Mouse (Mus musculus) forebrain, embryonic 13.5 days (tissue): ENCODE data around the gene Polr1e. TPM values are rescaled to one million over a fixed set of nuclear protein-coding genes. Genes with fewer than 3 reads are reported as not detected.
"Not testable (repeated sequence)": the region's sequence is repeated elsewhere in the genome, so short reads cannot be mapped to it uniquely, and the experiment has no call there.

Experiments used
- ATAC-seq: fragments of 200-750 bp; cut with Nextera tagmentation; 2 replicates; pipeline ENCODE4 v1.8.0; 2017
- H3K27ac ChIP-seq: fragments of 300-500 bp; sonication (generic); 2 replicates; pipeline ENCODE4 v1.5.1; 2015; ENCODE audit warnings: inconsistent platforms, mild to moderate bottlenecking, moderate library complexity
- H3K27me3 ChIP-seq: fragments of 300-500 bp; sonication (generic); 2 replicates; pipeline ENCODE4 v1.6.1; 2015; ENCODE audit warnings: mild to moderate bottlenecking, inconsistent platforms
- H3K36me3 ChIP-seq: fragments of 300-500 bp; sonication (generic); 2 replicates; pipeline ENCODE4 v1.6.1; 2015; ENCODE audit warnings: mild to moderate bottlenecking, inconsistent platforms; ENCODE audit not compliant: poor library complexity, severe bottlenecking
- H3K4me1 ChIP-seq: fragments of 300-500 bp; sonication (generic); 2 replicates; pipeline ENCODE4 v1.6.1; 2015; ENCODE audit warnings: inconsistent platforms
- H3K4me2 ChIP-seq: fragments of 300-500 bp; sonication (generic); 2 replicates; pipeline ENCODE4 v1.6.1; 2015; ENCODE audit warnings: inconsistent platforms, mild to moderate bottlenecking, moderate library complexity
- H3K4me3 ChIP-seq: fragments of 300-500 bp; sonication (generic); 2 replicates; pipeline ENCODE4 v1.5.1; 2015; ENCODE audit warnings: mild to moderate bottlenecking, inconsistent platforms
- H3K9ac ChIP-seq: fragments of 300-500 bp; sonication (generic); 2 replicates; pipeline ENCODE4 v1.6.1; 2015; ENCODE audit warnings: mild to moderate bottlenecking, inconsistent platforms
- H3K9me3 ChIP-seq: fragments of 300-500 bp; sonication (generic); replicated peaks from 2 replicates; pipeline ENCODE4 v1.6.1; 2016; ENCODE audit warnings: inconsistent platforms
- WGBS: fragments of 180-500 bp; shearing (Covaris S2); methylation state at CpG from one replicate; pipeline ENCODE4 v1.1.7; 2015; 5-methylcytosine and 5-hydroxymethylcytosine counted together
- polyA plus RNA-seq: library from polyadenylated mRNA; unstranded; fragments of >200 nt; fragmentation: Nextera tagmentation; extraction: Ambion mirVana; gene quantifications from 2 replicates; pipeline ENCODE4 v1.2.1, GENCODE M21; 2015

Polr1e gene
- polyA plus RNA-seq, 1 experiment from 2014 or later: 37.2 TPM

DNA sequence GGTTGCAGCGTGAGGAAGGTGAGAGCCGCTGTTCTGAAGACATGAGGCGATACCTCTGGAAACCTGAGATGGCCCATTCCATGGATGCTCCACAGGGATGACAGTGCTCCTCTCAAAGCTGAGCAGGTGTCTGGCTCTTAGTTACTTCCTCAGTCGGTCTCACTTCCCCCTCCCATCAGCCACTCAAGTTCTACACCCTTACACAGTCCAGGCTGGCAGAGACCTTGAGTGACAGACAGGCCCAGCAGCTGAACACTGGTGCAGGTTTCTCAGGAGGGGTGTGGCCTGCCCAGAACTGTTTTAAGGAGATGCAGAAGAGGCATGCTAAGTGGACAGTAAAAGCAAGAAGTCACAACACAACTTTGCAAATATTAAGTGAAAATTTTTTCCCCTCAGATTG lies 49.4 kb downstream of the Polr1e start:
- no peak for ATAC-seq
- Histone ChIP-seq H3K4me3 (no peak overlapping the region), H3K4me2 (no peak overlapping the region), H3K9me3 (no peaks in the 10 kb centered on the region), H3K36me3 (no peaks in the 10 kb centered on the region), H3K27ac (no peak overlapping the region), H3K9ac (no peak overlapping the region), H3K27me3 (no peaks in the 10 kb centered on the region), H3K4me1 (peaks cover 10% of the 10 kb centered on the region; the same call in 1 of the 2 replicates)
- WGBS: 89% methylated on average over 4 of the region's 4 CpGs

DNA sequence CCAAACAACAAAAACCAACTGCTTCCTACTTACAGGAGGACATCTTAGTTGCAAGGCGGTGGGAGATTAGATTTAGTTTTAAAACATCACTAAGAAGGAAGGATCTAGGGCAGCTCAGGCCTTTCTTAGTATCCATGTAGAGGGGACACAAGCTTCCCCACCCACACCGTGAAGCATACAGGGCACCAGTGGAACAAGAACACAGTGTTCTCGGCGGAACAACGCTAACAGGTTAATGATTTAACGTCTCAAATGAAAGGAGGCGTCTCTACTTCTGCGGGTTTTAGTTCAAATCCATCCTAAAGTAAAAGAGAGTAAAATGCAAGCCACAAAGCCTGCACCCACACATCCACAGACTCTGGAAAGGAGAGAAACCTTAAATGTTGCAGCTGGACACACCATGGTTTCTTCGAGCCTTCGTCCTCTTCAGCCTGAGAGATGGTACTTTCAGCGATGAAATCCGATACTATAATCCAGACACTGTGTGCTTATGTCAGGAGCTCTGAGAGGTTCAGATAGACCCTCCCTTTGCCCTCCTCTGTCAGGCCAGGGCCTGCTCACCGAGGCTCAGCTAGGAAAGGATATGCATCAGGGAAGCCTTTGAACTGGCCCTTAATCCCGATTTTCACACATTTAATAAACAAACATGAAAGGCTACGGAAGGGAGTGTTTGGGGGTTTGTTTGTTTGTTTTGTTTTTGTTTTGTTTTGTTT lies 54.0 kb downstream of the Polr1e start:
- Histone ChIP-seq H3K4me3 (no peak overlapping the region), H3K9me3 (no peaks in the 10 kb centered on the region), H3K27ac (no peak overlapping the region), H3K4me2 (no peak overlapping the region), H3K4me1 (peaks cover 10% of the 10 kb centered on the region; the same call in 1 of the 2 replicates), H3K9ac (no peak overlapping the region), H3K36me3 (peaks cover 3% of the 10 kb centered on the region; the same call in 1 of the 2 replicates), H3K27me3 (no peaks in the 10 kb centered on the region)
- WGBS: 80% methylated on average over 15 of the region's 15 CpGs
- ATAC-seq: no peak

GRCm38 (mm10) chr4:45073544-45073943 lies 55.2 kb downstream of the Polr1e start:
- no peaks in the 10 kb centered on the region for H3K9me3 ChIP-seq
- peaks cover 10% of the 10 kb centered on the region; the same call in 1 of the 2 replicates for H3K4me1 ChIP-seq
- no peak overlapping the region for H3K9ac ChIP-seq
- no peak for ATAC-seq
- peaks cover 10% of the 10 kb centered on the region for H3K36me3 ChIP-seq
- no peak overlapping the region for H3K27ac ChIP-seq
- WGBS: 88% methylated on average over 6 of the region's 6 CpGs
- no peak overlapping the region for H3K4me3 ChIP-seq
- H3K27me3 ChIP-seq: no peaks in the 10 kb centered on the region
- no peak overlapping the region for H3K4me2 ChIP-seq

- not testable (repeated sequence) for H3K27ac ChIP-seq, H3K4me3 ChIP-seq, ATAC-seq
Observed at GRCm38 (mm10) chr4:45081041-45081440, 62.7 kb downstream of the Polr1e start.

DNA sequence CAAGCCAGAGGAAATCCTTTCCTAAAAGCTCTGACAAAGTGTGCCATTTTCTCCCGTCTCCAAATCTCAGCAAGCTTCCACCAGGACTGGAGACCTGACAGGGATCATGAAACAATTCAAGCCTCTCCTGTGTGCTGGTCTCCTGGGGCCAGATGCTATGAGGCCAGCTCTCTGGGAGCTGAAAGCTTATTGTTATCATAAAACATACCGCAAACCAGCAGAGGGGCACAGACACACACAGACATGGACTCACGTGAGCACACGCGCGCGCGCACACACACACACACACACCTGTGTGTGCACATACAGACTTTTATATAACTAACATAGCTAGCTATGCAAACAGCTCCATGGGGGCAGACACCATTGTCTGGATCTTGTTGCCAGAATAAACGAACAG lies 64.6 kb downstream of the Polr1e start:
- no peak; the same call in 1 of the 2 replicates for ATAC-seq

More at GRCm38 (mm10) chr4:45081041-45081440, 62.7 kb downstream of the Polr1e start:
- not testable (repeated sequence) for H3K27me3 ChIP-seq, H3K9ac ChIP-seq, H3K4me2 ChIP-seq, H3K9me3 ChIP-seq, H3K36me3 ChIP-seq
- peaks cover 23% of the 10 kb centered on the region for H3K4me1 ChIP-seq
- WGBS: 81% methylated on average over 4 of the region's 4 CpGs

GRCm38 (mm10) chr4:45083487-45083886 lies 65.1 kb downstream of the Polr1e start:
- Histone ChIP-seq H3K9me3 (no peaks in the 10 kb centered on the region), H3K27me3 (no peaks in the 10 kb centered on the region), H3K27ac (peak overlapping the region; percentile 79), H3K4me2 (peak overlapping the region; percentile 73), H3K36me3 (peaks cover 3% of the 10 kb centered on the region; the same call in 1 of the 2 replicates), H3K9ac (peak overlapping the region; percentile 95), H3K4me1 (peaks cover 23% of the 10 kb centered on the region), H3K4me3 (peak overlapping the region; percentile 92)
- WGBS: 2% methylated on average over 8 of the region's 8 CpGs
- peak; percentile 24; the same call in 1 of the 2 replicates for ATAC-seq

More for the DNA sequence above, 64.6 kb downstream of the Polr1e start:
- H3K4me3 ChIP-seq: peak overlapping the region; percentile 92
- H3K36me3 ChIP-seq: peaks cover 5% of the 10 kb centered on the region
- WGBS: 65% methylated on average over 9 of the region's 9 CpGs
- H3K4me2 ChIP-seq: peak overlapping the region; percentile 73
- H3K27ac ChIP-seq: peak overlapping the region; percentile 66
- peak overlapping the region; percentile 95 for H3K9ac ChIP-seq
- H3K9me3 ChIP-seq: no peaks in the 10 kb centered on the region
- no peaks in the 10 kb centered on the region for H3K27me3 ChIP-seq
- H3K4me1 ChIP-seq: peaks cover 23% of the 10 kb centered on the region

- Histone ChIP-seq H3K4me2 (peak within 1 kb of the TSS; percentile 73), H3K27me3 (no peaks in the 10 kb centered on the region), H3K27ac (peak within 1 kb of the TSS; percentile 79), H3K4me1 (peaks cover 23% of the 10 kb centered on the region), H3K4me3 (peak within 1 kb of the TSS; percentile 92), H3K9me3 (no peaks in the 10 kb centered on the region), H3K36me3 (no peaks in the 10 kb centered on the region), H3K9ac (peak within 1 kb of the TSS; percentile 95)
- ATAC-seq: peak; percentile 93
- under 1% methylated on average over 72 of the region's 77 CpGs for WGBS
Observed at GRCm38 (mm10) chr4:45084021-45084894, 65.9 kb downstream of the Polr1e start, which contains the start of gene Fbxo10. Gene Fbxo10, minus strand, starts transcription at chr4:45084604.

DNA sequence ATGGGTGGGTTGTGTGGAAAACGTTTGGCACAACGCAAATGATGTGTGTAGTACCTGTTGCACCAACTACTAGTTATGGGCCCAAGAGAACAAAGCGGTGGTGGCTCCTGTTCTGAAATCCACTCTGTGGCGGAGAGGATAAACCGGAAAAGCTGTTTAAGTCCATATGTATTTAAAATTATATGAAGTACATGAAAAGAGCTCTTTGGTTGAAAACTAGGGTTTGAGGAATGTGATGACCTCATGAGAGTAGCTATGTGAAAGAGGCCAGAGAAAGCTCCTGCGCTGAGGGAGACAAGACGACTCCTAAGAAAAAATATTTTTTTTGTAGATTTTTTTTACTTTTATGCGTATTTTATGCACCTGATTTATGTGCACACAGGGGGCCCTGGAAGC lies 66.5 kb downstream of the Polr1e start:
- ATAC-seq: no peak
- Histone ChIP-seq H3K27me3 (no peaks in the 10 kb centered on the region), H3K9me3 (no peaks in the 10 kb centered on the region), H3K4me1 (peaks cover 23% of the 10 kb centered on the region), H3K4me3 (peak overlapping the region; percentile 92), H3K4me2 (peak overlapping the region; percentile 73), H3K9ac (peak overlapping the region; percentile 95; the same call in 1 of the 2 replicates), H3K36me3 (no peaks in the 10 kb centered on the region), H3K27ac (0 out of 2 replicates have a peak overlapping the region, but pooled peaks have one; percentile 79)
- 43% methylated on average over 8 of the region's 8 CpGs for WGBS

Other genes with a start within 250 kb of the Polr1e start
- gene Grhpr, start 37.2 kb upstream of the Polr1e start, polyA plus RNA-seq: 22.5 and 25.6 TPM in 2 replicates
- 41.4 and 49.4 TPM in 2 replicates for gene Zbtb5, start 6.2 kb upstream of the Polr1e start, polyA plus RNA-seq
- gene Fbxo10, start 66.0 kb downstream of the Polr1e start, polyA plus RNA-seq: 14.2 and 16.4 TPM in 2 replicates
- gene Tomm5, start 89.5 kb downstream of the Polr1e start, polyA plus RNA-seq: 173 and 181 TPM in 2 replicates
- gene Frmpd1, start 166.3 kb downstream of the Polr1e start, polyA plus RNA-seq: 0.73 and 0.98 TPM in 2 replicates